Mouse (Mus musculus) bone marrow, adult 2 months (tissue): ENCODE data around the gene Otx2. TPM values are rescaled to one million over a fixed set of nuclear protein-coding genes. Genes with fewer than 3 reads are reported as not detected.
"Not testable (repeated sequence)": the region's sequence is repeated elsewhere in the genome, so short reads cannot be mapped to it uniquely, and the experiment has no call there.

Experiments
- H3K27ac ChIP-seq: fragments of 200-500 bp; 2 replicates; pipeline ENCODE4 v1.5.1; 2012; ENCODE audit warnings: low read depth, mild to moderate bottlenecking, control low read depth, inconsistent platforms, low read length; ENCODE audit not compliant: control insufficient read depth, poor library complexity, insufficient read depth
- H3K4me1 ChIP-seq: fragments of 200-500 bp; 2 replicates; pipeline ENCODE4 v1.6.1; 2011; ENCODE audit warnings: low read length; ENCODE audit not compliant: control insufficient read depth, insufficient read depth
- H3K4me3 ChIP-seq: fragments of 200-500 bp; replicated peaks from 2 replicates; pipeline ENCODE3; 2011; ENCODE audit warnings: mild to moderate bottlenecking, low read depth, low read length, control low read depth; ENCODE audit not compliant: control insufficient read depth
- CTCF ChIP-seq: fragments of 200-500 bp; IDR thresholded peaks from 2 replicates; pipeline ENCODE4 v1.5.1; 2011; ENCODE audit warnings: low read length, control low read depth; ENCODE audit not compliant: control insufficient read depth, insufficient read depth
- POLR2A ChIP-seq: fragments of 200-500 bp; IDR thresholded peaks from 2 replicates; pipeline ENCODE4 v1.6.1; 2011; ENCODE audit warnings: low read depth, mild to moderate bottlenecking, control low read depth, low read length, borderline replicate concordance; ENCODE audit not compliant: control insufficient read depth
- WGBS: fragments of 180-500 bp; shearing (Covaris S2); methylation state at CpG from one replicate; pipeline ENCODE4 v1.1.7; 2018; 5-methylcytosine and 5-hydroxymethylcytosine counted together
- polyA plus RNA-seq: library from polyadenylated mRNA; stranded (reverse); fragments of >200 nt; gene quantifications from 2 replicates; pipeline ENCODE4 v1.2.4, GENCODE M21; 2011; ENCODE audit warnings: low replicate concordance; ENCODE audit not compliant: missing spikeins, insufficient read depth, insufficient read length

Otx2 gene
- polyA plus RNA-seq, 1 experiment = not detected

- TF ChIP-seq POLR2A (no peak), CTCF (no peak)
- H3K4me3 ChIP-seq = no peak overlapping the region
- 84% methylated on average over 9 of the region's 9 CpGs for WGBS
- H3K27ac ChIP-seq = no peak overlapping the region
- H3K4me1 ChIP-seq = no peaks in the 10 kb centered on the region
Measured at GRCm38 (mm10) chr14:48624596-48625330, 48.9 kb downstream of the Otx2 start.

- H3K4me1 ChIP-seq, H3K4me3 ChIP-seq, H3K27ac ChIP-seq: not testable (repeated sequence)
- 47% methylated on average over 9 of the region's 9 CpGs for WGBS
Measured at GRCm38 (mm10) chr14:48622726-48623125, 50.9 kb downstream of the Otx2 start.

GRCm38 (mm10) chr14:48616361-48616760, 57.3 kb downstream of the Otx2 start:
- Histone ChIP-seq H3K4me3 (no peak overlapping the region), H3K4me1 (no peaks in the 10 kb centered on the region), H3K27ac (no peak overlapping the region)
- no peak for TF ChIP-seq POLR2A
- TF ChIP-seq CTCF = no peak
- 78% methylated on average over 5 of the region's 5 CpGs for WGBS

- no peak overlapping the region for H3K4me3 ChIP-seq
- 79% methylated on average over 15 of the region's 15 CpGs for WGBS
- H3K4me1 ChIP-seq = no peaks in the 10 kb centered on the region
- no peak overlapping the region for H3K27ac ChIP-seq
- no peak for TF ChIP-seq POLR2A
- no peak for TF ChIP-seq CTCF
Measured at GRCm38 (mm10) chr14:48608641-48609310, 64.8 kb downstream of the Otx2 start.

Other genes starting within 250 kb of the Otx2 start
- gene Tmem260, start 227.7 kb downstream of the Otx2 start, polyA plus RNA-seq = 2.8 and 4.5 TPM in 2 replicates